Mouse (Mus musculus): Measurements from ENCODE around the gene Tmem108.

GRCm38 (mm10) chr9:103621870-103622269 is 139.8 kb downstream of the Tmem108 start:
- TF ChIP-seq CTCF (IDR thresholded peaks at IDR 0.05) (no peak), POLR2A (IDR thresholded peaks at IDR 0.05; ENCODE audit: insufficient read depth, low read depth, low read length) (no peak), EP300 (IDR thresholded peaks at IDR 0.05; ENCODE audit: insufficient read depth, low read depth, low read length) (no peak)
